In genomic region chr4:119828996-119829395, GRCm38 (mm10) we compare ENCODE assay signal across 10 mouse cellular contexts.
"Had no signal": no experiment of that assay in that cellular context is flagged by ENCODE, and none has a peak within 500 bp of the region (broad histone marks: within the 10 kb centered on the region; RNA-seq: fewer than 3 reads in every experiment).

No protein-coding gene starts in this region.

- ATAC-seq: lung, postnatal 0 days; midbrain, embryonic 13.5 days; midbrain, embryonic 15.5 days had no signal

- DNase-seq: lung, adult 2 months; lung, postnatal 14 days; lung, postnatal 36 days; right cerebral cortex, postnatal 14 days; thymus, adult 2 months; thymus, postnatal 25 days; thymus, postnatal 4 days had no signal
